Mouse (Mus musculus): ENCODE measurements at regions not wholly inside any gene's neighbourhood (a gene's known extent, or its start where the extent isn't known, plus 50 kb on each side); places are given as distances from the start of the nearest gene placed in this dataset.

GRCm38 (mm10) chr3:66546576-66546975 lies 249.9 kb upstream of the Veph1 start:
- TF ChIP-seq CTCF (IDR thresholded peaks at IDR 0.05; ENCODE audit: insufficient read depth, low read depth, low read length) (no peak), POLR2A (IDR thresholded peaks at IDR 0.05; ENCODE audit: insufficient read depth, low read depth, low read length) (no peak)
